Mouse (Mus musculus): ENCODE data around the gene Tmem39a.

The Tmem39a gene

DNA sequence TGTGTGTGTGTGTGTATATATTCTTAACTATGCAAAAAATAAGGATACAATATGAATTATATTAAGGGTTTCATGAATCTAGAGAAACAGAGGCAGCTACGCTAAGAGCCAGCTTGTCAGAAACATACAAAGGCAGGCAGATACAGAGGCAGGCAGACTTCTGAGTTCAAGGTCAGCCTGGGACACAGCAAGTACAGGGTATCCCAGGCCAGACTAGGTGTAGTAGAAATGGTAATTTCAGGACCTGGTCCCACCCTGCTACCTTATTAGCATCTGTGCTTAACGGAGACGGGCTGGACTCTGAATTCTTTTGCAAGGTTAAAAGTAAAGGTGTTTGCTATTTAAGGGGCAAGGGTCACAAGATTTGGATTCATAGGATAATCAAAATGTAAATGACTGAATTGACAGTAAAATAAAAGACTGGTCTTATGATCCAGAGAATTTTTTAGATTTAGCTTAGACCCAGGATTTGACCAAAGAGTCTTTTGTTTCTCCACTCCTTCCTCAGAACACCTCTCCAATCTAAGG lies at the start of gene Tmem39a:
Gene Tmem39a (plus strand): TSS at position 478 of the 528 bp plus-strand sequence.
- DNase-seq (ENCODE audit: low spot score) = no peak

DNA sequence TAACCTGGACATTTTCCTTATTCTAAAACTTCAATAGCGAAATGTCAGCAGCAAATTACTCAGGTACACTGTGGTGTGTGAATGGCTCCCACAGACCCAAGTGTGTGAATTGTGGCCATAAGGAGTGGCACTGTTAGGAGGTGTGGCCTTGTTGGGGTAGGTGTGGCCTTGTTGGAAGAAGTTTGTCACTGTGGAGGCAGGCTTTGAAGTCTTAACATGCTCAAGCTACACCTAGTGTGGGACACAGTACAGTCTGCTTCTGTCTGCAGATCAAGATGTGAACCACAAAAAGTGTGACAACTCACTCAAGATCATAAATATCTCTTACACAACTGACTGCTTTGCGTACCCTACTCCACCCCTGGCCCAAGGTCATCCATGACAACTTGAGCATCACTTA lies 47.7 kb upstream of the Tmem39a start:
- no peak for DNase-seq (ENCODE audit: low spot score)

- DNase-seq (ENCODE audit: low spot score) = no peak
Observed at GRCm38 (mm10) chr16:38519140-38519539, 39.4 kb upstream of the Tmem39a start.

DNA sequence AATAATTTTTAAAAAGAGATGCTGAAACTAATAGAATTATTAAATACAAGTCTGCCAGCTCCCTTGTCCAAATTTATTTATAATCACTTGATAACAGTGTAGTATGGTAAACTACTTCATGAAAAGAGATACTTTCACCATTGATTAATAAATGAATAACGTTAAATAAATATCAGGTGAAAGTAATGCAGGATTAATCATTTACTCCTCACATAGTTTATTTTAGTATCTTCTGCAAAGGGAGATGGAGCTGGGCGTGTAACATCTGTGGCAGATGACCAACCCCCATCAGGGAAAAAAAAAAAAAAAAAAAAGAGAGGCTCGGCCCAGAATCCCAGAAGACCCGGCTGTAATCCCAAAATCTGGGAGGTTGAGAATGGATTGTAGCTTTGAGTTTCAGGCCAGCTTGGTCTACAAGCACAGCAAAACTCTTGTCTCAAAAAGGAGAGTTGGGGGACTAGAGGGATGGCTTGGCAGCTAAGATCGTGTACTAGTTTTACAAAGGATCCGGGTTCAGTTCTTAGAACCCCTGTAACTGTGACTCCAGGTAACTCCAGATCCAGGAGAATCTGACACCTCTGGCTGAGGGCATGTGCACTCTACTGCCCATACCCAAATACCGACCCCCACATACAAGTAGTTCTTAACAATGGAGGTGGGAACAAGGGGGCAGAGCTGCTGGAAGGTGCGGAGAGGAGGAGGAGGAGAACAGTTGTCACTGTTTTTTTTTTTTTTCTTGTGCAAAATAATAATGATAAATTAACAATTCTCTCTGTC lies 37.1 kb upstream of the Tmem39a start:
- DNase-seq (ENCODE audit: low spot score) = peak; percentile 14

GRCm38 (mm10) chr16:38522129-38523084 lies 36.1 kb upstream of the Tmem39a start, which contains the start of gene Timmdc1:
Timmdc1 (minus strand) TSS chr16:38522663.
- DNase-seq (ENCODE audit: low spot score) = peak; percentile 93

DNA sequence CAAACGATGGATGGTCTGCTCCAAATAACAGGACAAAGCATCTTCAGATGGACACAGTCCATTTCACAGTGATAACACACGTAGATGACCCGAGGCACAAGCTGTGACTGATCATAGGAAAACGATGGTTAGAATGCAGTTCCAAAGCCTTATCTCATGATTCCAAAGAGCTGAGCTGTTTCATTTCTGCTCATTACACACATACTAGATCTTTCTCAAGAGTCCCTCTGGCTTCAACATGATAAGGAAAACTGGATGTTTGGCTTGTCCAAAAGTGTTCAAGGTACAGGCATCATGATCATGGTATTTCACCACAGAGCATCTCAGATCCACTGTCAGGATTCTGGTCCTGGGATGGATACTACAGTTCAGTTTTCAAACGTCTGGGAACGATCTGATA lies 32.2 kb upstream of the Tmem39a start:
- DNase-seq (ENCODE audit: low spot score) = no peak

DNA sequence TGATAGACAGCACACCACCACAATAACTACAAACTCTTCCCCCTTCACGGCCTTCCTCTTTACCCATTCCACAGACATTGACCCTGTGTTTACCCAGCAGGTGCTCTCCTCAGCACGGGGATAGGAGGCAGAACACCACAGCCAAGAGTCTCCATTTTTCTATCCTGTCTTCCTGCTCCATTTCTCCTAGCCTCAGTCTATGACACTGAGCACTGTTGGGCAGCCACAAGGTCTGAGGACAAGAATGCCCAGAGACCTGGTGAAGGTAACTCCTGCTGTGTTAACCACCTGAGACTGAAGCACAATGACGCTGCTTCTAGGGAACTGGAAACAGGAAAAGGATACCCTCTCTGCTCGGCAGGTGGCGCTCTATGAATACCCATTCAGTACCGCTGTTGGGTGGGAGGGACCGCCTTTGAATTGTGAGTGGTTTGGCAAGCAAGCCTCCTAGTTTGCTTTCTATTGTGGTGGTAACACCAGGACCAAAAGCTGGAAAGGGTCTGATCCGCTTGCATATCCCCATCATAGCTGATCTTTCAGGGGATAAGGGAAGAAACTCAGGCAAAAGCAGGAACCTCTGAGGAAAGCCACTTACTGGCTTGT lies 21.9 kb upstream of the Tmem39a start:
- DNase-seq (ENCODE audit: low spot score) = peak; percentile 76

DNA sequence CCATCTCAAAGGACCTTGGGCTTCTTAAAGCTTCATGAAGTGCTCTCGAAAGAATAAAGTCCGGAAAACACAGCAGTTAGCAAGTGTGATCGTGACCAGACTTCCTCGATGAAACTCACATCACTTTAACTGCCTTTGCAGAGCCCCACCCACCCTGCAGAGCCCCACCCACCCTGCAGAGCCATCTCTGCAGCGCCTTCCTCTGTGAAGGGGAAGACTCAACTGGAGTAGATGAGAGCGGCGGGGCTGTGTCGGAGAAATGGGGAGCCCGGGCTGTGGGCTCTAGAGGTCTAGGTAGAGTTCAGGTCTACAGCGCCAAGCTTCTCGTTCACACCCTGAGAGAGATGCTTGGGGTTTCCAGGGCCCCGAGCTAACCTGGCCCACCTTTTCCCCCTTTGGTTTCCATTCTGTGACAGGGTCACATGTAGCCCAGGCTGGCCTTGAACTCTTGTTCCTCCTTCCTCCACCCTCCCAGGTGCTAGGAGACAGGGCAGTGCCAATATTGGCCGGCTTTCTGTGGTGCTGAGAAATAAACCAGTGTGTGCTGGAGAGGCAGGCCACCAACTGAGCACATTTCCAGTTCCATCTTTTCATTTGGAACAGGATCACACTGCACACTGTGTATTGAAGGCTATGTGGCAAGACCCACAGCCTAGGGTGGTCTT lies 19.6 kb upstream of the Tmem39a start:
- no peak for DNase-seq (ENCODE audit: low spot score)

DNA sequence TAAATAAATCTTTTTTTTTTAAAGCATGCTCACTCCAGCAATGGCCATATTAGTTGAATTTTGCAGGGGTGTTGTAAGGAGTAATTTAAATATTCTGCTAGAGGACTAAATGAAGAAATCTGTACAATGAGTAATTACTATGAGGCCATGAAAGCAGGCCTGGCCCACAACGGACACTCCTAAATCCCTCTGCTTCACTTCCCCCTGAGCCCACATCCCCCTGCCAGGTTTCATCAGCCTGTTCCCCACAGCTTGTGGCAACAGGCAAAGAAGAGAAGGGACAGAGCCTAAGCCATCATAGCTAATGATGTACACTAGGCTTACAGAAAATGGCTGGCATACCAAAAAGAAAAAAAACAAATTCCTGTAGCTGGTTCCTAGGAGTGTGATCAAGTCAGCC lies 10.5 kb upstream of the Tmem39a start:
- DNase-seq (ENCODE audit: low spot score) = no peak

GRCm38 (mm10) chr16:38549479-38550396 lies 8.8 kb upstream of the Tmem39a start, which contains the start of gene Poglut1:
Poglut1 (minus strand) TSS chr16:38550258.
- DNase-seq (ENCODE audit: low spot score) = peak; percentile 86

DNA sequence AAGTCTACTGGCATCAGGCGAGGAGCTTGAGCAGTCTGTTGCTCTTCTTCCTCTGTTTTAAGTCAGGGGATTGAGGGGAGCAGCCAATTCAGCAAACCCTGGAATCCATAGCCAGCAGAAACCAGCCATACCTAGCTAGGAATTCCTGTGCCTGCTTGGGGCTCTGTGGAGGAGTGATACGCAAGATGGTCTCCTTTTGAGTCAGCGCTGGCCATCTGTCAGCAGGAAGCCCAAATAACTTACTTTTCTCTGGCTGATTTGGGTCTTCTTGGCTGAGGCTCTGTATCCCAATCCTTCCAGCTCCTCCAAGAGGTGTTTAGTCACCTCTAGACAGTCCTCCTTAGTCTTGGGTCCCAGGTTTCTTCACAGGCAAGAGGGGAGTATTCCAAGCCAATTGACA lies 2.5 kb upstream of the Tmem39a start:
- no peak for DNase-seq (ENCODE audit: low spot score)

- DNase-seq (ENCODE audit: low spot score) = peak; percentile 99
Observed at GRCm38 (mm10) chr16:38562131-38562967, 3.9 kb downstream of the Tmem39a start.

DNA sequence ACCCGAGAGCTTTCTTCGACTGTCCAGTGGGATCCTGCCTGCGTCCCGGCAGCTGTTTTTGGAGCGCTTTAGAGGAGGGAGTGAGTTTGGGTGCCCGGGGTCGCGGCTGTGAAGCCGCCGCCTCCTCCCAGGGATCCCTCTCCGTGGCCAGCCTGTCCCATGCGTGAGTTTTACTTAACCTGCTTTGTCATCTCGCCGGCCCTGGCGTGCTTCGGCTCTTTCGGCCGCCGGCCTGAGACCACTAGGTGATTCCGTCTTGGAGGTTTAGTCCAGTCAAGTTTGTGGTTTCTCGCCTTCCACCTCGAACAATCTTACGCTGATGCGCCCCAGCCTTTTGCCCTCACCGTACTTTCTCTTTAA lies 4.5 kb downstream of the Tmem39a start:
- DNase-seq (ENCODE audit: low spot score) = peak; percentile 31

DNA sequence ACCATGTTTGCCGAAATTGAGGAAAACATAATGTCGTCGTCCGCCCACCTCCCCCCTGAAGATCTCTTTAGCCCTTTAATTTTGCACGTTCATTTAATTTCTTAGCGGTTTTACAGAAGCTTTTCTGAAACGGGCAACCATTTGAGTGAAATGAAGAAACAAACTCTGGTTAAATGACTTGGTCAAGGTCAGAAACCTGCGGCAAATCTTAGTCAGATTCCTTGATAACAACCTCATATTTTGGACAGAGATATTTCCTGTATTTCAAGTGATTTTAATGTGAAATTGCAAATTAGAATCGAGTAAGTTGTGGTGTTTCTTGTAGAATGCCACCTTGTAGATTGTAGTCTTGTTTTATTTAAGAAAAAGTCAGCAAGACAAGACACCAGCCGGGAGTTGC lies 5.0 kb downstream of the Tmem39a start:
- DNase-seq (ENCODE audit: low spot score) = no peak

GRCm38 (mm10) chr16:38568192-38568591 lies 9.7 kb downstream of the Tmem39a start:
- no peak for DNase-seq (ENCODE audit: low spot score)

GRCm38 (mm10) chr16:38571481-38571880 lies 13.0 kb downstream of the Tmem39a start:
- DNase-seq (ENCODE audit: low spot score) = no peak

DNA sequence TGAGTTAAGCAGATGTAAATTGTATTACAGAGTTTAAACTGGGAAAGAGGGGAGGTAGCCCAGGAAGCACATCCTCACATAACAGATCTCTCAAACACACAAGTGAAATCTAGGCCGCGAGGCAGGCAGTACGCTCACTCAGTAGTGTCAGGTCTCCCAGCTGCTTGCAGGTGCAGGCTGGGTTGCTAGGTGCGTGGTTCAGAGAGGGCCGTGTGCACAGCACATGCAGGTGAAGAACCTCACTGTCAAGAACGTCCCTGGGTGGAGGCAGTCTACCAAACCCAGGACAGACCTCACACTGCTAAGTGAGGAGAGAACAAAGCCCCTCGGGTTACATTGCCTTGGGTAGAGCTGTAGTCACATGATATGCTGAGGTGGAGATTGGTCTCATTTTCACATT lies 26.3 kb downstream of the Tmem39a start:
- no peak for DNase-seq (ENCODE audit: low spot score)

GRCm38 (mm10) chr16:38585186-38585585 lies 26.7 kb downstream of the Tmem39a start:
- no peak for DNase-seq (ENCODE audit: low spot score)

DNA sequence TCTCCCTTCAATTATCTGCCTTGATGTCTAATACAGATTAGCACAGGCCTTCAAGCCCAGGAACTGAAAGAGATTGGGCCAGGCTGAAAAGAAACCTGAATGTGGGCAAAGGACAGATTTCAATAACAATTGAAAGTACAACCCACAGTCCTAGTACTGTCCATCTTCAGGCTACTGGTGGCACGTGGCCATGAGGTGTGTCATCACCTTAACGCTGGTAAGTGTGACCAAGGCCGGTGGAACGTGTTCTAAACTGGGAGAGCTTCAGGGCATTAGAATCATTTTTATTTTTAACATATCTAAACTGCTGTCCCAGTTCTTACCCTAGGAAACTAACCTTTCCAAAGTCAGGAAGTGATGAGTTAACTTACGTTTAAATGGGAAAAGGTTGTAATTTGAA lies 28.7 kb downstream of the Tmem39a start:
- no peak for DNase-seq (ENCODE audit: low spot score)

GRCm38 (mm10) chr16:38587572-38587971 lies 29.1 kb downstream of the Tmem39a start:
- DNase-seq (ENCODE audit: low spot score) = no peak
